Mouse (Mus musculus) CH12.LX (cell line): ENCODE results near the gene Arhgap31.

ENCODE experiments used
- CTCF ChIP-seq, 2 experiments: IDR thresholded peaks in 1 of 2; conservative IDR thresholded peaks in 1 of 2; 2 replicates each; pipeline ENCODE4 v1.5.1; 2011 to 2012; ENCODE audit warnings: low read depth in 2 of 2, low read length in 2 of 2, improper control_type of control experiment in 1 of 2, inconsistent platforms in 1 of 2, mild to moderate bottlenecking in 1 of 2, moderate library complexity in 1 of 2
- HCFC1 ChIP-seq: IDR thresholded peaks from 2 replicates; pipeline ENCODE4 v1.6.1; 2012; ENCODE audit warnings: low read depth, mild to moderate bottlenecking, inconsistent platforms, low read length, improper control_type of control experiment
- RAD21 ChIP-seq: IDR thresholded peaks from 2 replicates; pipeline ENCODE4 v1.6.1; 2011; ENCODE audit warnings: low read depth, mild to moderate bottlenecking, low read length, improper control_type of control experiment, moderate library complexity
- TCF12 ChIP-seq: IDR thresholded peaks from 2 replicates; pipeline ENCODE4 v1.6.1; 2014; ENCODE audit warnings: low read depth, mild to moderate bottlenecking, inconsistent platforms, low read length, improper control_type of control experiment
- UBTF ChIP-seq: IDR thresholded peaks from 2 replicates; pipeline ENCODE4 v1.6.1; 2012; ENCODE audit warnings: low read depth, mild to moderate bottlenecking, inconsistent platforms, low read length, improper control_type of control experiment, moderate library complexity

DNA sequence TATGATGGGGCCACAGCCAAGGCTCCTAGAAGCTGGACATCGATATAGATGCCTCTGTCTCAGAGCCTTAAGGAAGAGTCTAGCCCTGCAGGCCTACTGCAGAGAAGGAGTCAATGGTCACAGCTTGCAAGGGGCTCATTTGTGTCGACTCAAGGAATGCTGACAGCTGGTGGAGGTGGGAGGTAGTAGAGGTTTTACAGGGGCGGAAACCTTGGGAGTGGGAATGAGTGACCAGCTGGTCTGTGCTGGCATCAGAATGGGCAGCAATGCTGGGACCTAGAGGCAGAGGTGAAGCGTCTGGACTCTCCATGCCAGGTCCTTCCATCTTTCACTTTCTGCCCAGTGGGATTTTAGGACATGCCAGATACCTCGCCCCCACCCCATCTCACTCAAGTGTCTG lies 17.5 kb downstream of the Arhgap31 start:
- no peak for TF ChIP-seq CTCF (conservative IDR thresholded peaks at IDR 0.05 in 1 of 2, IDR thresholded peaks at IDR 0.05 in 1 of 2; ENCODE audit: low read depth in 2 of 2, low read length in 2 of 2)
- TF ChIP-seq TCF12: no peak
- TF ChIP-seq RAD21: no peak
- no peak for TF ChIP-seq UBTF
- no peak for TF ChIP-seq HCFC1
